Mouse (Mus musculus): ENCODE results near the gene Cdc20.

DNA sequence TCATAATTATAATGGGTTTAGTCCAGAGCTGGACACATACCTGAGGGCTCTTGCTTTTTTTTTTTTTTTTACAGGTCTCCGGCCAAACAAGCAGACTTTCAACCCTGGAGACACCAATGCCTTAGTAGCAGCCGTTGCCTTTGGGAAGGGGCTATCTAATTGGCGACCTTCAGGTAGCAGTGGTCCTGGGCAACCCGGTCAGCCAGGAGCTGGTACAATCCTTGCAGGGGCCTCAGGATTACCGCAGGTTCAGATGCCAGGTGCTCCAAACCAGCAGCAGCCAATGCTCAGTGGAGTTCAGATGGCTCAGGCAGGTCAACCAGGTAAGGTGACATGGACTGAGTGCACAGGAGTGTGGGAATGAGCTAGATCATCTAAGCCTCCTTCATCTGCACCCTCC is 23.6 kb downstream of the Cdc20 start:
- TF ChIP-seq EP300 (IDR thresholded peaks at IDR 0.05) (no peak), CTCF (IDR thresholded peaks at IDR 0.05) (no peak)
